Mouse (Mus musculus) bone marrow macrophage, adult 2 months (primary cell): ENCODE measurements around the gene Otud5.

ENCODE experiments used
- CTCF ChIP-seq: IDR thresholded peaks from 2 replicates; pipeline ENCODE4 v1.5.1; 2012; ENCODE audit warnings: low read depth, mild to moderate bottlenecking, low read length, moderate library complexity
- POLR2A ChIP-seq: IDR thresholded peaks from 2 replicates; pipeline ENCODE4 v1.6.1; 2012; ENCODE audit warnings: mild to moderate bottlenecking, low read depth, low read length, borderline replicate concordance

GRCm38 (mm10) chrX:7821865-7822779 lies 19.0 kb upstream of the Otud5 start, which contains the start of gene Kcnd1:
- TF ChIP-seq POLR2A, result no peak
- no peak for TF ChIP-seq CTCF
